Mouse (Mus musculus) stomach, postnatal 0 days (tissue): ENCODE results near the gene Ccdc181. TPM values are rescaled to one million over a fixed set of nuclear protein-coding genes. Genes with fewer than 3 reads are reported as not detected.
"Not testable (repeated sequence)": the region's sequence is repeated elsewhere in the genome, so short reads cannot be mapped to it uniquely, and the experiment has no call there.

Experiments used
- ATAC-seq: fragments of 200-750 bp; cut with Nextera tagmentation; 2 replicates; pipeline ENCODE4 v1.8.0; 2017; ENCODE audit not compliant: low FRiP score, low TSS enrichment
- DNase-seq: peaks from one replicate; pipeline ENCODE4 v3.0.0-alpha.2; 2016; ENCODE audit warnings: low spot score
- H3K27ac ChIP-seq: fragments of 300-500 bp; sonication (generic); replicated peaks from 2 replicates; pipeline ENCODE4 v1.5.1; 2014; ENCODE audit warnings: mild to moderate bottlenecking, control low read depth
- H3K27me3 ChIP-seq: fragments of 300-500 bp; sonication (generic); 2 replicates; pipeline ENCODE4 v1.6.1; 2014; ENCODE audit warnings: low read length; ENCODE audit not compliant: control insufficient read depth, insufficient read depth
- H3K36me3 ChIP-seq: fragments of 300-500 bp; sonication (generic); 2 replicates; pipeline ENCODE4 v1.6.1; 2014; ENCODE audit warnings: low read length, mixed read lengths; ENCODE audit not compliant: control insufficient read depth, insufficient read depth
- H3K4me1 ChIP-seq: fragments of 300-500 bp; sonication (generic); replicated peaks from 2 replicates; pipeline ENCODE4 v1.6.1; 2014; ENCODE audit warnings: antibody characterized with exemption; ENCODE audit not compliant: control insufficient read depth, insufficient read depth
- H3K4me2 ChIP-seq: fragments of 300-500 bp; sonication (generic); replicated peaks from 2 replicates; pipeline ENCODE4 v1.6.1; 2014; ENCODE audit warnings: low read depth, mild to moderate bottlenecking, control low read depth, moderate library complexity
- H3K4me3 ChIP-seq: fragments of 300-500 bp; sonication (generic); 2 replicates; pipeline ENCODE4 v1.5.1; 2014; ENCODE audit warnings: low read depth, low read length, control low read depth
- H3K9ac ChIP-seq: fragments of 300-500 bp; sonication (generic); 2 replicates; pipeline ENCODE4 v1.6.1; 2014; ENCODE audit warnings: mild to moderate bottlenecking, low read length, control low read depth, mixed read lengths
- H3K9me3 ChIP-seq: fragments of 300-500 bp; sonication (generic); 2 replicates; pipeline ENCODE4 v1.6.1; 2016; ENCODE audit warnings: low read length; ENCODE audit not compliant: control insufficient read depth
- CTCF ChIP-seq: IDR thresholded peaks from 2 replicates; pipeline ENCODE4 v1.5.1; 2016; ENCODE audit warnings: antibody characterized with exemption, low read depth, mild to moderate bottlenecking, moderate library complexity
- EP300 ChIP-seq: optimal IDR thresholded peaks from 2 replicates; pipeline ENCODE3; 2016; ENCODE audit warnings: antibody characterized with exemption
- WGBS: fragments of 180-500 bp; shearing (Covaris S2); extraction: QIAGEN DNeasy Blood & Tissue Kit; methylation state at CpG from one replicate; pipeline ENCODE4 v1.1.7; 2014; 5-methylcytosine and 5-hydroxymethylcytosine counted together
- polyA plus RNA-seq: library from polyadenylated mRNA; unstranded; fragments of >200 nt; fragmentation: Nextera tagmentation; extraction: Ambion mirVana; gene quantifications from 2 replicates; pipeline ENCODE4 v1.2.1, GENCODE M21; 2015

Gene Ccdc181
- 7.5 and 8.6 TPM in 2 replicates for polyA plus RNA-seq

DNA sequence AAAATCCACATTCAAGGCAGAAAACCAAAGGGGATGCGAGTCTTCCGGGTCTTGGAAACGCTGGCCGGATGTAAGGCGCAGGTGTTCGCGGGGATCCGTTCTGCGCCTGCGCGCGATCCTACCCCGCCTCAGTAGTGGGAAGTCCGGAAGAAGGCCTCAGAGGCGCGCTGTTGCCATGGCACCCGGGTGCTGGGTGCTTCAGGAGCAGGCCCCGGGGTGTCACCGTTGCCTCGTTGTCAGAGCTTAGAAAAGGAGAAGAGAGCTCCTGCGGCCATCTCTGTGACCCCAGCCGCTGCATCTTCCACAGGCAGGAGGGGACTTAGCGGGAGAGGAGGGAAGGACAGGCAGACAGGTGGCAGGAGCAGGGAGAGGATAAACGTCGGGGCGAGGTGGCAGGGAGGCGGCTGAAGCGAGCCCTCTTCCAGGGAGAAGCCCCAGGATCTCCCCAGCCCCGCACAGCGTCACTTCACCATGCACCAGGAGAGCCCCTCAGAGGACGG lies at the start of gene Ccdc181:
TSS of gene Ccdc181 (plus strand) at position 131 of the 500 bp plus-strand sequence.
- TF ChIP-seq EP300 (no peak), CTCF (peak; percentile 25; the same call in 1 of the 2 replicates)
- no peaks in the 10 kb centered on the region for H3K36me3 ChIP-seq
- DNase-seq (peak; percentile 96), ATAC-seq (peak; percentile 98)
- no peaks in the 10 kb centered on the region for H3K27me3 ChIP-seq
- H3K4me1 ChIP-seq: no peaks in the 10 kb centered on the region
- peak within 1 kb of the TSS; percentile 89 for H3K4me2 ChIP-seq
- H3K9ac ChIP-seq: peak within 1 kb of the TSS; percentile 63
- no peaks in the 10 kb centered on the region for H3K9me3 ChIP-seq
- WGBS: under 1% methylated on average over 30 of the region's 31 CpGs
- H3K27ac ChIP-seq: no peak within 1 kb of the TSS; the same call in 1 of the 2 replicates
- peak within 1 kb of the TSS; percentile 51 for H3K4me3 ChIP-seq

DNA sequence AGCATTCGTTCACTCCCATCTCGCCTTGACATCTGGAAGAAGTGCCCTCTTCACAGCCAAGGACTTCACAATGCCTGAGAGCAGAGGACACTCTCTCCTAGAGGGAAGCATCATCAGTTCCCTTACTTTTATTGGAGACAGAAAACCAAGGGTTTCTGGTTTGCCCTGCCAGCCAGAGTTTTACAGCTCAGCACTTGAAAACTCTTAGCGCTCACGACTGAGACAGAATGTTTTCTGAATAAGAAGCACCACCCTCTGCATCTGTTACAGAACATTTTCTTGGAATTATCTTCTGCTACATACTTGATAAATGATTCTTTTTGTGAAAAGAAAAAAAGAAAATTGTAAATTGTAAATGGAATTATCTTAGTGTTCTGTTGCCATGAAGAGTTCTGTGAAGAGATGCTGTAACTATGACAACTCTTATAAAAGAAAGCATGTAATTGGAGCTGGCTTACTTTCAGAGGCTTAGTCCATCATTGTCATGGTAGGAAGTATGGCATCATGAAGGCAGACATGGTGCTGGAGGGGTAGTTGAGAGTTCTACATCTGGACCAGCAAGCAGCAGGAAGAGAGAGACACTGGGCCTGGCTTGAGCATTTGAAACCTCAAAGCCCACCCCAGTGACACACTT lies 43.3 kb upstream of the Ccdc181 start:
- not testable (repeated sequence) for DNase-seq, H3K36me3 ChIP-seq
- WGBS: 61% methylated on average over 2 of the region's 4 CpGs

DNA sequence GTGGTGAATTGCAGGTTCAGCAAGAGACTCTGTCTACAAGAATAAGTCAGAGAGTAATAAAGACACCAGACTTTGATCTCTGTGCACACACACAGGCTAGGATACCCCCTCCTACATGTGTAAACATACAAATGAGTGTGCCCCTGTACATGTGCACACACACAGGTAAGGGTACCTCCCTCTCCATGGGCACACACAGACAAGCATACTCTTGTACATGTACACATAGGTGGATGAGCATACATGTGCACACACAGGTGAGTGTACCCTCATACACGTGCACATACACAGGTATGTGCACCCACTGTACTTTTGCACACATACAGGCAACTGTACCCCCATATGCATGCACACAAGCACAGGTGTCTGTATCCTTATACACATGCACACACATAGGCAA lies 41.9 kb upstream of the Ccdc181 start:
- no peak overlapping the region for H3K9ac ChIP-seq
- no peaks in the 10 kb centered on the region for H3K27me3 ChIP-seq
- no peak for TF ChIP-seq CTCF
- TF ChIP-seq EP300: no peak
- no peak overlapping the region for H3K4me3 ChIP-seq
- no peaks in the 10 kb centered on the region for H3K36me3 ChIP-seq
- H3K4me2 ChIP-seq: no peak overlapping the region
- ATAC-seq (peak; percentile 49; the same call in 1 of the 2 replicates), DNase-seq (no peak)
- H3K9me3 ChIP-seq: no peaks in the 10 kb centered on the region
- H3K4me1 ChIP-seq: no peaks in the 10 kb centered on the region
- no peak overlapping the region for H3K27ac ChIP-seq
- WGBS: 79% methylated on average over 1 of the region's 1 CpGs

More for the DNA sequence above, 43.3 kb upstream of the Ccdc181 start:
- H3K4me3 ChIP-seq, ATAC-seq, H3K27me3 ChIP-seq, H3K27ac ChIP-seq, H3K9me3 ChIP-seq, H3K4me1 ChIP-seq, H3K4me2 ChIP-seq, H3K9ac ChIP-seq: not testable (repeated sequence)

DNA sequence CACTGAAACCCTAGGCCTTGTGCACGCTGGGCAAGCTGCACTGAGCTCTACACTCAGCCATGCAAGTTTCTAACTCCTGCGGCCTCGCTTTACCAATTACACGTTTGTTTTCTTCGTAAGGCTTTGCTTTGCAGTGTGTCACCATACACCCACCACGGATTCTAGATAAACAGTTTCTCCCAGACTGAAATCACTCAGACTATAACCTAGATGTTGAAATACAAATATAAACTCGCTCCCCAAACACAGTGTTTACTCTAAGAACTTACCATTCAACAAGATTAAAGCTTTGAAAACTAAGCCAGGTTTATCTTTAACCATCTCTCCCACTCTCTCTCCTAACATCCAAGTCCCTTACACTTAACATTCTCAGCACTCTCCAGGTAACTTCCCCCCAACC lies 40.3 kb upstream of the Ccdc181 start:
- TF ChIP-seq EP300 (no peak), CTCF (no peak)
- ATAC-seq (no peak), DNase-seq (no peak)
- H3K4me1 ChIP-seq: no peaks in the 10 kb centered on the region
- H3K27me3 ChIP-seq: no peaks in the 10 kb centered on the region
- H3K27ac ChIP-seq: no peak overlapping the region
- H3K4me2 ChIP-seq: no peak overlapping the region
- H3K9me3 ChIP-seq: no peaks in the 10 kb centered on the region
- H3K9ac ChIP-seq: no peak overlapping the region
- 38% methylated on average over 7 of the region's 7 CpGs for WGBS
- no peak overlapping the region for H3K4me3 ChIP-seq
- H3K36me3 ChIP-seq: no peaks in the 10 kb centered on the region

DNA sequence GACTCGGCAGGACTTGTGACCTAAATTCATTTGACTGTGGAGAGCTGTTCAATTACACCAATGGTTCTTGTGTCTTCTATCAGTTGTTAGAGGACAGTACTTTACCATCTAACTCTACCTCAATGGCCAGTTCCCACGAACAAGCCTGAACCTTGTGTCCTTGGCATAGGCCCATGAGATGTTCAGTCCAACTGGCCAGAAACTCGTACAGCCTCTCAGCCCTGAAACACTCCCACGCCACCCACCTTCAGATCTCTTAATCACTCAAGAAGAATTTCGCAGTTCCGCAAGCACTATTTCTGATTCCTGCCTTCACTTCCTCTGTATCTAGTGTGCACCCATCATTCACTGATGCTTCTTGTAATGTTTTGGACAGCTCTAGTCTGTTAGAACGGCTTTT lies 39.3 kb upstream of the Ccdc181 start:
- Histone ChIP-seq H3K4me2 (no peak overlapping the region), H3K9me3 (no peaks in the 10 kb centered on the region), H3K27ac (no peak overlapping the region), H3K9ac (no peak overlapping the region), H3K4me1 (no peaks in the 10 kb centered on the region), H3K4me3 (no peak overlapping the region), H3K36me3 (no peaks in the 10 kb centered on the region), H3K27me3 (no peaks in the 10 kb centered on the region)
- ATAC-seq (no peak), DNase-seq (no peak)
- TF ChIP-seq EP300 (no peak), CTCF (no peak)
- 52% methylated on average over 7 of the region's 7 CpGs for WGBS

DNA sequence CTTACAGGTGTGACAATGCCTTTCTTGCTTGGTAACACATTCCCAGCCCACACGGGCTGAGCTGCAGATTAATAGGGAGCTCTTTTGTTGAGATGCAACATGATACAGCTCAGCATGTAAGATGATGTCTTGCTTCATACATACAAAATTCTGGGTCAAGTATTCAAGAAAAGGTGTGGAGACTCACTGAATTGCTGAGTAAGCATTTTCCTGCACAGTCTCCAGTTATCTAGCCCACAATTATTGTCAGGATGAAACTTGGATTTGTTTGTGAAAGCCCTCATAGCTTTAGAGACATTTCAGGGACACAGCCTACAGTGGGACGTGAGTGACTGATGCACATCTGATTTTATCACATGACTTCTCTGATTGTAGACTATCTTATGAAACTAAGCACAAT lies 33.9 kb upstream of the Ccdc181 start:
- Histone ChIP-seq H3K9me3 (no peaks in the 10 kb centered on the region), H3K4me3 (no peak overlapping the region), H3K36me3 (no peaks in the 10 kb centered on the region), H3K4me1 (no peaks in the 10 kb centered on the region), H3K4me2 (no peak overlapping the region), H3K9ac (no peak overlapping the region), H3K27ac (no peak overlapping the region), H3K27me3 (no peaks in the 10 kb centered on the region)
- no peak for ATAC-seq
- TF ChIP-seq CTCF: no peak
- TF ChIP-seq EP300: no peak
- DNase-seq: no peak
- WGBS: 69% methylated on average over 2 of the region's 2 CpGs
